In the genomic region with DNA sequence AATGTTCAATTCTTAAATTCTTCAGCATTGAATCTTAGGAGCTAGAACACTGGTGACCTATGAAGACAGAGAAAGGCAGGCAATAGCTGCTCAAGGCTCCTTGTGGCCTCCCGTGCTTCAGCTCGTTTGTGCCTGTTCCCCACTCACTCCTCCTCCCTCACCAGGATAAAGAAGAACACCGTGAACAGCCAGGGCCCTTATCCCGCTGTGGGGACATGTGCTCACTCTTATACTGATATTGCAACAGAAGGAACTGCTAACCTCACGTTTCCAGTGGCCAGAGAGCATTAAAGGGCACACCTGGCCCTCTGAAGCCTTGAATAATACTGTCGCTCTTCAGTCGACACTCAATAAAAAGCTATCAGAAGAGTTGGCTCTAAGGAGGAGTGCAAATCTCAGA, we compare ENCODE assay signal across 22 mouse cellular contexts.
"Had no signal": no experiment of that assay in that cellular context is flagged by ENCODE, and none has a peak within 500 bp of the region (broad histone marks: within the 10 kb centered on the region; RNA-seq: fewer than 3 reads in every experiment).

No protein-coding gene starts in this region.

- ATAC-seq: hindbrain, postnatal 0 days; intestine, embryonic 16.5 days had no signal

- H3K4me1 ChIP-seq: heart, embryonic 13.5 days; heart, embryonic 15.5 days; kidney, embryonic 15.5 days; limb, embryonic 10.5 days; limb, embryonic 12.5 days had no signal

- H3K4me3 ChIP-seq: heart, adult 2 months; heart, embryonic 13.5 days; heart, embryonic 15.5 days; hindbrain, embryonic 13.5 days; hindbrain, embryonic 15.5 days; kidney, embryonic 15.5 days; left cerebral cortex, adult 2 months; limb, embryonic 10.5 days; limb, embryonic 12.5 days had no signal

- DNase-seq: gastrocnemius, postnatal 14 days; gastrocnemius, postnatal 36 days; heart, adult 11 months; heart, adult 2 months; heart, postnatal 14 days; heart, postnatal 36 days; kidney, adult 11 months; kidney, adult 2 months; kidney, adult 9 months; kidney, postnatal 14 days; kidney, postnatal 36 days; liver had no signal
